Mouse (Mus musculus) cerebellum, adult 11-12 months (tissue): Measurements from ENCODE around the gene Yipf7.

ENCODE experiments used
- DNase-seq: peaks from one replicate; pipeline ENCODE4 v3.0.0; 2022

The Yipf7 gene

GRCm38 (mm10) chr5:69542489-69542888 is at the start of gene Yipf7:
TSS of gene Yipf7 (minus strand) at chr5:69542648.
- peak; percentile 41 for DNase-seq

DNA sequence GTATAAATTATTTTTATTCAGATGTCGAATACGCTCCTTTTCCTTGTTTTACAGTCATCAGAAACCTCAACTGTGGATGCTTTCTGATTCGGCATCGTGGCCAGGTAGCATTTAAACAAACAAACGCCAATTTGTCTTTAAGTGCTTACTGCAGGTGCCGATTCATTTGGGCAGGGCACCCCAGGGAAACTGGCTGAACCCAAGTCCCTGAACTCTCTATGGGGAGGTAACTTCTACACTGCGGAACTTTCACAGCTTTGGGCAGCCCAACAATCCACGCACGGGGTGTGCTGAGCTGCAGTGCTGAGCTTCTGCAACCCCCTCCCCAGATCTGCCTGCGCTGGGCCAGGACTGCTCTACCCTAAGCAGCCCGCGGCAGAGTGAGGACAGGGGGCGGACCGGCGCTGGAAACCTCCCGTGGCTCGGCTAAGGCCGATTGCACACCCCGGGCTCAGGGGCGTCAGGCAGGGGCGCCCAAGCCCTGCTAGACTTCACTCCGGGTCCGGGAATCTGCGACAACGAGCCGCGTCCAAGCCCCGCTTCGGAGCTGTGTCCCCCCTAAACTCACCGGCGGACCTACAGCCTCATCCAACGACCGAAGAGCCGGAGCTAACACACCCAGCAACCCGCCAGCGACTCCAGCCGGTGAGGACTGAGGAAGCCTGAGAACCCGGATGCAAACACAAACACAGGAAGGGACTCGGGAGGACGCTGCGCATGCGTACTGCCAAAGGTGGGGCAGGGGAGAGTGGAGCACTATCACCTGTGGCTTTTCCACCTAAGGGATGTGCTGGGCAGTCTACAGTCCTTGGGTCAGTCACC is 49.4 kb upstream of the Yipf7 start, which contains the start of gene Gnpda2:
Gene Gnpda2, minus strand, starts transcription at position 701 of the 822 bp plus-strand sequence.
- DNase-seq, result peak; percentile 91

GRCm38 (mm10) chr5:69557404-69557935 is 15.0 kb upstream of the Yipf7 start:
- no peak for DNase-seq

DNA sequence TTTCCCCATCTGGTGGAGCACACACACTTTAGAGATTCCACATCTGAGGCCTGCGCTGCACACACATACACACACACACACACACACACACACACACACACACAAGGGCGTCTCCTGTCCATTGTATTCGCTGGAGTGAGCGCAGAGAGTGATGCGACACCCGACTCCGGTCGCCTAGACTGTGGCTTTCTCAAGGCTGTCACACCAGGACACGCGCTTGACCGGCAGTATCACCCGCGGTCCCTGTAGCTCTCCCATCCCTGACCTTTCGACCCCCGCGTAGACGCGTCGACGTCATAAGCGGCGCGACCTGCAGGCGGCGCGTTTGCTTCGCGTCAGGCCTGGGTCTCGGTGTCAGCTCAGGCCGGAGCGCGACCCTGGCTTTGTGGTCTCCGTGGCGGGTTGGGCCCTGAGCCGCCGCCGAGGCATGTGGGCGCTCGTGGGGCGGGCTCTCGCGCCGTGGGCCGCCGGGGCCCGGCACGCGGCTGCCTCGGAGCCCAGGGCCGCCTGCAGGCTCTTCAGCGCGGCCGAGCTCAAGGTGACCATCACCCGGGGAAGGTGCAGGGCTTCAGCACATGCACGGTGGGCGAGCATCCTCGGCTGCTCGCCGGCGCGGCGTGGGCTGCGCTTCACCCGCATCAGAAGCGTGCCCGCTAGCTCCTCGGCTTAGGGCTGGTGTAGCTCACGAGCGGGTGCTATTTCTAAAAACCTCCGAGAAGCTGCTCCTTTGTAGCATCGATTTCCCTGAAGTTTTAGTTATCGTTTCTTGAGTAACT is 14.4 kb upstream of the Yipf7 start, which contains the start of gene Guf1:
Gene Guf1, plus strand, starts transcription at position 296 of the 776 bp plus-strand sequence.
- DNase-seq, result peak; percentile 95

GRCm38 (mm10) chr5:69541680-69542079 is 768 bp downstream of the Yipf7 start:
- DNase-seq, result no peak

DNA sequence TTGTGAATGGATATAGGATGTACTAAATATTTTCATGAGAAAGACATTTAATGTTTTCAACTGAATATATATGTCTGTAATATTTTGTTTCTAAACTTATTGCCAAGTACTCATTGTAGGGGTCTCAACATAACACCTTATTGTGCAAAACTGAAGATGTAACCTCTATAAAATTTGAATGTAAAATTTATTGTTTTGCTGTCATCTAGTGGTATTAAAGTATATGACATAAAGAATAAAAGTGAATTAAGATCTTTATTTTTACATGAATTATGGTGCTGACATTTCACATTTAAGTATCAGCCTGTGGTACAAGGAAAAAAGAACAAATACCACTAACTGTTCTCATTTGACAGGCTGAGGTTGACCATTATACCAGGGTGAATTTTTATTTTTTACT is 18.5 kb downstream of the Yipf7 start:
- DNase-seq, result no peak

DNA sequence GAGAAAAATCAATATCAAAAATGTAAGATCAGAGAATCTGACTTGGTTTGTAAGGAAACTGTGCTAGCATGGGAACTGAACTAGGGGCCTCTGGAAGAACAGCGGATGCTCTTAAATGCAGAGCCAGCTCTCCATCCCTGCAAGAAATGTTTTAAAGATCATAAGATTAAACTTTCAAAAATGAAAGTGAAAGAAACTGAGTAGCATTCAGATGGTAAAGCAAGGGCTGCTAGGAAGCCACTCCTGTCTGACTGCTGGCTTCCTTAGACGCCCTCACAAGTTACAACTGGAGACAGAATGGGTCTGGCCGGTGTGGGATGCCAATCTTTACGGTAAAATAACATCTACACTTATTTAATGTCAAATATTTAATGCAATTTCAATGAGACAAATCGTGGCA is 20.4 kb downstream of the Yipf7 start:
- DNase-seq, result no peak

DNA sequence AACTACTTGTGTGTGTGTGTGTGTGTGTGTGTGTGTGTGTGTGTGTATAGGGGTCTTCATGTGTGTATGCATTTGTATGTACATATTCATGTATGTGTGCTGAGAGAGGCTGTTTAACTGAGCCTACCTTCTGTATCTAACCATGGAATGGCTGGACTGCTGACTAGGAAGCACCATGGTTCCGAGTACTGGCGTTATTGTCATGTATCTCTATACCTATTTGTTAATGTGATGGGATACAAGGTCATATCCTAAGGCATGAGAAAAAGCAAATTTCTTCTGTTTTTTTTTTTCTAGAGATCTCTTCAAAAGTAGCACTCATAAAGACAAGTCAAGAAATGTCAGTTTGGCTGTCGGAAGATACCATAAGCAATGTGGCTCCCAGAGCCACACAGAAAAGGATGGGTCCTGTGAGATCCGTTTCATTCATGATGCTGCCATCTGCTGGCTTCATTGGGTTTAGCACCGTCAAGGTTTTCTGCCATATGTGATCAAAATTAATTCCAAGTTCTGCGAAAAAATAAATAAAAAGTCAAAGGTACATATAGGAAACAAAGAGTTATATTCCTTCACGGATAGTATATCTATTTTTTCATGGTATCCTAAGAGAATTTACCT is 21.7 kb downstream of the Yipf7 start:
- DNase-seq, result peak; percentile 53

GRCm38 (mm10) chr5:69512203-69512602 is 30.2 kb downstream of the Yipf7 start:
- DNase-seq, result no peak

- no peak for DNase-seq
Measured at GRCm38 (mm10) chr5:69511631-69512030, 30.8 kb downstream of the Yipf7 start.

DNA sequence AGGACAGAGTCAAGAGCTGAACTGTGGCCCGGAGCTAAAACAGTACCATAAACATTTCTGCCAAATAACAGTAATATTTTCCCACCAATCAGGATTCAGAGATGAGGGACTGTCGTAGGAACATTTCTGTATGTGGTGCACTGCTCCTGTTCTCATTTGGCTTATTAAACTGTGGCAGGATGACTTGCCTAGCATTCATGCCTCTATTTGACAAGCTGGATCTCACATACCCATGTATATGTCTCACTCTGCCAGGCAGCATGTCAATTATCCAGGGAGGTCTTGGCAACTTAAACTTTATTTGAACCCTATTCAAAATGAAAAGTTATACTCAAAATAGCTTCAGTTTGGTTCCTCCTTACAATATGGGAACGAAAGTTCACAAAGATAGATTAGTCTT is 35.4 kb downstream of the Yipf7 start:
- DNase-seq, result no peak

- no peak for DNase-seq
Measured at GRCm38 (mm10) chr5:69489046-69489445, 53.4 kb downstream of the Yipf7 start.

GRCm38 (mm10) chr5:69467520-69467919 is 74.9 kb downstream of the Yipf7 start:
- DNase-seq, result no peak
